Mouse (Mus musculus): Measurements from ENCODE around the gene Dach1. TPM values are rescaled to one million over a fixed set of nuclear protein-coding genes. Genes with fewer than 3 reads are reported as not detected.

Dach1 gene
- polyA plus RNA-seq, 1 experiment from 2014 or later = 7.7 TPM

DNA sequence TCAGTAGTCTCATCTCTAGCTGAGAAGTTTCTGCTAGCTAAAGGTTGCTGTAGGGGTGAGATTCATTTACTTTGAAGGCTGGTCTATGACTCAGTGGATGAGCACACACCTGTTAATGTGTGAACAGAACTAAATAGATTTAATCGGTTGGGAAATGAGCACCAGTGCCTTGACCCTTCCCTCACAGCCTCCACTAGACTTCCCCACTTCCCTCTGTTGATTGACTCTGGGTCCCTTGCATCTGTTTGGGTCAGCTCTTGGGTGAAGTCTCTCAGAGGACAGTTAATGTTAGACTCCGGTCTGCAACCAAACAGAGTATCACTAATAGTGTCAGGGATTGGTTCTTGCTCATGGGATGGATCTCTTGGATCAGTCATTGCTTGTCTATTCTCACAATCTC lies 227.2 kb downstream of the Dach1 start:
- H3K4me1 ChIP-seq = no peaks in the 10 kb centered on the region
- WGBS = 78% methylated on average over 2 of the region's 2 CpGs
- H3K27me3 ChIP-seq = no peaks in the 10 kb centered on the region
- no peak for ATAC-seq (ENCODE audit: borderline replicate concordance, extremely low read depth, low FRiP score, low TSS enrichment)
- no peak overlapping the region for H3K4me2 ChIP-seq
- no peak overlapping the region for H3K9ac ChIP-seq
- H3K36me3 ChIP-seq = no peaks in the 10 kb centered on the region
- H3K27ac ChIP-seq = no peak overlapping the region
- H3K9me3 ChIP-seq = no peaks in the 10 kb centered on the region
- no peak overlapping the region for H3K4me3 ChIP-seq

DNA sequence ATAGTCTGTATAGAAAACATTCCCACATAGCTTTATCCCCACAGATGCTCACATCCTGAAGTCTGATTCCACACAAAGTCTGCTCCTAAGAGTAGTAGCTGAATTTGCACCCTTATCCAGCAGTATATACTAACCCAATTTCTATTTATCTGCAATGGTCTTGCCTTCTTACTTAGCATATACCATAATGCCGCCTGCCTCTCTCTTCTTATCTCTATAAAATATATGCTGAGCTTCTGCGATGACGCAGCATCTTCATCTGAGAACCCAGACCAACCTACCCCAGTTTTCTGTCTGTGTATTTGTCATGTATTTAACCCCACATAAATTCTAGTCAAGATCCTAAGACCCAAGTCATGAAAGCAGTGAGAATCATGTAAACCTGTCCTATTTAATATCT lies 272.9 kb downstream of the Dach1 start:
- H3K9ac ChIP-seq = no peak overlapping the region
- no peak overlapping the region for H3K4me3 ChIP-seq
- H3K36me3 ChIP-seq = no peaks in the 10 kb centered on the region
- H3K9me3 ChIP-seq = no peaks in the 10 kb centered on the region
- no peaks in the 10 kb centered on the region for H3K27me3 ChIP-seq
- H3K4me2 ChIP-seq = no peak overlapping the region
- no peak overlapping the region for H3K27ac ChIP-seq
- 88% methylated on average over 3 of the region's 3 CpGs for WGBS
- no peaks in the 10 kb centered on the region for H3K4me1 ChIP-seq
- ATAC-seq (ENCODE audit: borderline replicate concordance, extremely low read depth, low FRiP score, low TSS enrichment) = no peak

DNA sequence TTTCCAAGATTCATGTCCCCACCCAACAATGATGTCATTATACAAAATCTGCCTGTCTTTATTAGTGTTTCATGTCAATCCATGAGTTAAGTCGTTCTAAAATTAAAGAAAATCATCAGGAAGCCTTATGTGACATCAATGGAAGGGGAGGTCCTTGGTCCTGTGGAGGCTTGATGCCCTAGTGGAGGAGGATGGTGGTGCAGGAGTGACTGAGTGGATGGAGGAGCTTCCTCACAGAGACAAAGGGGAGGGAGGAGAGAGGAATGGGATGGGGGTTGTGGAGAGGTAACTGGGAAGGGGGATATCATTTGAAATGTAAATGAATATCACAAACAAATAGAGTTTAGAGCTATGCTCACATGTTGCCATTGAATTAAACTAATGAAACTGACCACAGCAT lies 287.6 kb downstream of the Dach1 start:
- Histone ChIP-seq H3K4me2 (no peak overlapping the region), H3K27me3 (no peaks in the 10 kb centered on the region)
- WGBS = 42% methylated on average over 1 of the region's 1 CpGs

GRCm38 (mm10) chr14:97871001-97871400 lies 298.6 kb downstream of the Dach1 start:
- Histone ChIP-seq H3K27ac (no peak overlapping the region), H3K9me3 (no peaks in the 10 kb centered on the region), H3K9ac (no peak overlapping the region), H3K4me1 (0 out of 2 replicates have a peak, but pooled peaks cover 4% of the 10 kb centered on the region), H3K4me2 (no peak overlapping the region), H3K27me3 (no peaks in the 10 kb centered on the region), H3K4me3 (no peak overlapping the region), H3K36me3 (no peaks in the 10 kb centered on the region)
- ATAC-seq (ENCODE audit: borderline replicate concordance, extremely low read depth, low FRiP score, low TSS enrichment) = no peak
- WGBS = 65% methylated on average over 2 of the region's 2 CpGs

More for the DNA sequence above, 287.6 kb downstream of the Dach1 start:
- ATAC-seq (ENCODE audit: borderline replicate concordance, extremely low read depth, low FRiP score, low TSS enrichment) = no peak
- Histone ChIP-seq H3K4me3 (no peak overlapping the region), H3K4me1 (0 out of 2 replicates have a peak, but pooled peaks cover 4% of the 10 kb centered on the region), H3K9me3 (no peaks in the 10 kb centered on the region), H3K36me3 (no peaks in the 10 kb centered on the region), H3K27ac (no peak overlapping the region), H3K9ac (no peak overlapping the region)

- Histone ChIP-seq H3K9ac (no peak overlapping the region), H3K4me2 (no peak overlapping the region), H3K27ac (no peak overlapping the region), H3K27me3 (no peaks in the 10 kb centered on the region), H3K9me3 (no peaks in the 10 kb centered on the region), H3K36me3 (no peaks in the 10 kb centered on the region), H3K4me3 (no peak overlapping the region), H3K4me1 (no peaks in the 10 kb centered on the region)
- ATAC-seq (ENCODE audit: borderline replicate concordance, extremely low read depth, low FRiP score, low TSS enrichment) = no peak
- 78% methylated on average over 3 of the region's 3 CpGs for WGBS
These were observed 311.2 kb downstream of the Dach1 start for GRCm38 (mm10) chr14:97858384-97858783.

GRCm38 (mm10) chr14:97857276-97857675 lies 312.3 kb downstream of the Dach1 start:
- Histone ChIP-seq H3K4me1 (no peaks in the 10 kb centered on the region), H3K36me3 (no peaks in the 10 kb centered on the region), H3K9ac (no peak overlapping the region), H3K27ac (no peak overlapping the region), H3K4me2 (no peak overlapping the region), H3K4me3 (no peak overlapping the region), H3K9me3 (no peaks in the 10 kb centered on the region), H3K27me3 (no peaks in the 10 kb centered on the region)
- WGBS = 66% methylated on average over 2 of the region's 2 CpGs
- no peak for ATAC-seq (ENCODE audit: borderline replicate concordance, extremely low read depth, low FRiP score, low TSS enrichment)

GRCm38 (mm10) chr14:97855345-97855744 lies 314.2 kb downstream of the Dach1 start:
- Histone ChIP-seq H3K27me3 (no peaks in the 10 kb centered on the region), H3K4me1 (no peaks in the 10 kb centered on the region), H3K9me3 (no peaks in the 10 kb centered on the region), H3K27ac (no peak overlapping the region), H3K9ac (no peak overlapping the region), H3K36me3 (no peaks in the 10 kb centered on the region), H3K4me2 (no peak overlapping the region), H3K4me3 (no peak overlapping the region)
- WGBS = 50% methylated on average over 1 of the region's 1 CpGs
- ATAC-seq (ENCODE audit: borderline replicate concordance, extremely low read depth, low FRiP score, low TSS enrichment) = no peak

DNA sequence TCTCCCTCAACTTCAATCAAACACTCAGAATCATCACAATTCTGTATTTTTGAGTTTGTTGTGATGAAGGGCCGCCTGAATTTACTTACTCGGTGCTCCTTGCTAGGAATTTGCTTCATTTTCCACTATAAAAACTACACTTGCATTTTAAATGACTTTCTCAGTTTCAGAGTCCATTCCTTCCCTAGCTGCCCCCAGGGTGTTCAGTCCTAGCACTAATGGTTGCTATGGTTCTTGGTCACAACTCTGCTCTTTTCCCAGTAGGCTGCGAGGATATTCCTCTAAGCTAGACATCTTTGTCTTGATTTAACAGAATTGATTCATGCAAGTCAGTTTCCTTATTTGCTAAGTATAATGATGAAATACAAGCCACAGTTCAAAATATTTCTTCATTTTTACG lies 319.1 kb downstream of the Dach1 start:
- WGBS = 73% methylated on average over 4 of the region's 4 CpGs

GRCm38 (mm10) chr14:97847641-97848040 lies 321.9 kb downstream of the Dach1 start:
- Histone ChIP-seq H3K4me2 (no peak overlapping the region), H3K4me3 (no peak overlapping the region), H3K36me3 (no peaks in the 10 kb centered on the region), H3K9me3 (no peaks in the 10 kb centered on the region), H3K4me1 (no peaks in the 10 kb centered on the region), H3K9ac (no peak overlapping the region), H3K27me3 (no peaks in the 10 kb centered on the region), H3K27ac (no peak overlapping the region)
- WGBS = 65% methylated on average over 1 of the region's 1 CpGs
- ATAC-seq (ENCODE audit: borderline replicate concordance, extremely low read depth, low FRiP score, low TSS enrichment) = no peak

More for the DNA sequence above, 319.1 kb downstream of the Dach1 start:
- no peak for ATAC-seq (ENCODE audit: borderline replicate concordance, extremely low read depth, low FRiP score, low TSS enrichment)
- no peak overlapping the region for H3K4me3 ChIP-seq
- no peak overlapping the region for H3K27ac ChIP-seq
- H3K4me2 ChIP-seq = no peak overlapping the region
- H3K9ac ChIP-seq = no peak overlapping the region
- H3K36me3 ChIP-seq = no peaks in the 10 kb centered on the region
- no peaks in the 10 kb centered on the region for H3K9me3 ChIP-seq
- no peaks in the 10 kb centered on the region for H3K27me3 ChIP-seq
- H3K4me1 ChIP-seq = no peaks in the 10 kb centered on the region

- Histone ChIP-seq H3K9me3 (no peaks in the 10 kb centered on the region), H3K4me1 (no peaks in the 10 kb centered on the region), H3K27ac (no peak overlapping the region), H3K4me2 (no peak overlapping the region), H3K4me3 (no peak overlapping the region), H3K9ac (no peak overlapping the region), H3K36me3 (no peaks in the 10 kb centered on the region), H3K27me3 (no peaks in the 10 kb centered on the region)
- WGBS = 41% methylated on average over 5 of the region's 5 CpGs
- no peak for ATAC-seq (ENCODE audit: borderline replicate concordance, extremely low read depth, low FRiP score, low TSS enrichment)
These were observed 330.3 kb downstream of the Dach1 start for GRCm38 (mm10) chr14:97839275-97839674.

DNA sequence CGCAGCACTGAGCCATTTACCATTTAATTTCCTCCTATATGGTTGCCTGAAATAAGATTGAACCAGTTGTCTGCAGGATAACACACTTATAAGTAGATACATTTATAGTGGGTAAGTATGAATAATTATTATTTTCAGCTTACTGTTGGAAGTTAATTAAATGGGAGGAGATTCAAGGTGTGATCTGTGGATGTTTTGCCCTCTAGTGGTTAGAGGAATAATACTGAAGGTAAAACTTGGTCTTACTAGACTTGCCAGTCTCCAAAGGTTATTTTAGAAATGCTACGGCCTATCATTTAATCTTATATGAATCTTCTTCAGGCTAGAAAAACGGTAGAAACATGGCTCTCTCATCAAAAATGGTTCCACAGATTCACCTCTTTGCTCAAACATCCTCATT lies 339.7 kb downstream of the Dach1 start:
- no peak for ATAC-seq (ENCODE audit: borderline replicate concordance, extremely low read depth, low FRiP score, low TSS enrichment)
- 80% methylated on average over 3 of the region's 3 CpGs for whole genome bisulfite sequencing
- H3K4me3 ChIP-seq = no peak overlapping the region

GRCm38 (mm10) chr14:97814555-97815175 lies 354.9 kb downstream of the Dach1 start:
- no peak overlapping the region for H3K27ac ChIP-seq
- no peak overlapping the region for H3K4me3 ChIP-seq
- H3K36me3 ChIP-seq = no peaks in the 10 kb centered on the region
- 54% methylated on average over 7 of the region's 7 CpGs for WGBS
- H3K4me2 ChIP-seq = no peak overlapping the region
- H3K4me1 ChIP-seq = no peaks in the 10 kb centered on the region
- no peak overlapping the region for H3K9ac ChIP-seq
- ATAC-seq (ENCODE audit: borderline replicate concordance, extremely low read depth, low FRiP score, low TSS enrichment) = no peak
- H3K27me3 ChIP-seq = no peaks in the 10 kb centered on the region
- no peaks in the 10 kb centered on the region for H3K9me3 ChIP-seq

More for the DNA sequence above, 339.7 kb downstream of the Dach1 start:
- H3K36me3 ChIP-seq = no peaks in the 10 kb centered on the region
- H3K4me1 ChIP-seq = no peaks in the 10 kb centered on the region
- no peak overlapping the region for H3K9ac ChIP-seq
- no peaks in the 10 kb centered on the region for H3K9me3 ChIP-seq
- no peak overlapping the region for H3K27ac ChIP-seq
- H3K27me3 ChIP-seq = no peaks in the 10 kb centered on the region
- no peak overlapping the region for H3K4me2 ChIP-seq

DNA sequence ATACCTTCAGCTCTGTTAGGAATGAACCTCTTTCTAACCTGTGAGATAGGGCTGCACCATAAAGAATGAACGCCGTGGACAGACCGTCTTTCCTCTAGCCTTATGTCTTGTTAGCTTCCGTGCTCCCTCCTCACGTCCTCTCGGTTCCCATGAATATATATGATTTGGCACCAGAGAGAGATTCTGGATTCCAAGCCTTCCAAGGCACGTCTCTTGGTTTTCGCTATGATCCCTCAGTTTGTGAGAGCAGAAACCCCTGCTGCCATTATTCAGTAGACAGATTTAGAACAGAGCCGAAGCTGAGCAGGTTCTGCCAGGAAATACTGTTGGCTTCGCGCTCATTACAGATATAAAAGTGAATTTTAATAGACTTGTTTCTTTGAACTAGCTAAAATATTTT lies 356.0 kb downstream of the Dach1 start:
- H3K4me1 ChIP-seq = no peaks in the 10 kb centered on the region
- no peaks in the 10 kb centered on the region for H3K36me3 ChIP-seq
- no peaks in the 10 kb centered on the region for H3K9me3 ChIP-seq
- H3K4me2 ChIP-seq = no peak overlapping the region
- H3K9ac ChIP-seq = no peak overlapping the region
- 78% methylated on average over 11 of the region's 11 CpGs for WGBS
- no peaks in the 10 kb centered on the region for H3K27me3 ChIP-seq
- ATAC-seq (ENCODE audit: borderline replicate concordance, extremely low read depth, low FRiP score, low TSS enrichment) = no peak
- no peak overlapping the region for H3K4me3 ChIP-seq
- no peak overlapping the region for H3K27ac ChIP-seq

All from lung, embryonic 15.5 days (tissue).